Mouse (Mus musculus): ENCODE data around the gene Lrrc9.
A peak's percentile ranks its signal among the peaks of the same experiment; 100 is the strongest.

The Lrrc9 gene

GRCm38 (mm10) chr12:72467789-72468188 is 26.1 kb downstream of the Lrrc9 start:
- DNase-seq (ENCODE audit: low spot score in 2 of 2), result no peak

GRCm38 (mm10) chr12:72476773-72477450 is 35.2 kb downstream of the Lrrc9 start:
- DNase-seq (ENCODE audit: low spot score in 2 of 2), result no peak

- DNase-seq (ENCODE audit: low spot score in 2 of 2), result no peak
Measured at GRCm38 (mm10) chr12:72482226-72482625, 40.6 kb downstream of the Lrrc9 start.

GRCm38 (mm10) chr12:72484872-72485271 is 43.2 kb downstream of the Lrrc9 start:
- no peak for DNase-seq (ENCODE audit: low spot score in 2 of 2)

- DNase-seq (ENCODE audit: low spot score in 2 of 2), result no peak
Measured at GRCm38 (mm10) chr12:72487498-72487897, 45.8 kb downstream of the Lrrc9 start.

GRCm38 (mm10) chr12:72489995-72490394 is 48.3 kb downstream of the Lrrc9 start:
- DNase-seq (ENCODE audit: low spot score in 2 of 2), result no peak

- DNase-seq (ENCODE audit: low spot score in 2 of 2), result no peak
Measured at GRCm38 (mm10) chr12:72491063-72491719, 49.5 kb downstream of the Lrrc9 start.

GRCm38 (mm10) chr12:72496866-72497600 is 55.4 kb downstream of the Lrrc9 start:
- DNase-seq (ENCODE audit: low spot score in 2 of 2), result no peak

- DNase-seq (ENCODE audit: low spot score in 2 of 2), result no peak
Measured at GRCm38 (mm10) chr12:72509606-72510005, 67.9 kb downstream of the Lrrc9 start.

GRCm38 (mm10) chr12:72515446-72515845 is 73.8 kb downstream of the Lrrc9 start:
- no peak for DNase-seq (ENCODE audit: low spot score in 2 of 2)

GRCm38 (mm10) chr12:72518114-72518728 is 76.6 kb downstream of the Lrrc9 start:
- no peak for DNase-seq (ENCODE audit: low spot score in 2 of 2)

GRCm38 (mm10) chr12:72519352-72519751 is 77.7 kb downstream of the Lrrc9 start:
- no peak for DNase-seq (ENCODE audit: low spot score in 2 of 2)

- no peak for DNase-seq (ENCODE audit: low spot score in 2 of 2)
Measured at GRCm38 (mm10) chr12:72519855-72520254, 78.2 kb downstream of the Lrrc9 start.

GRCm38 (mm10) chr12:72520645-72521044 is 79.0 kb downstream of the Lrrc9 start:
- DNase-seq (ENCODE audit: low spot score in 2 of 2), result peak; percentile 38 to 53

- DNase-seq (ENCODE audit: low spot score in 2 of 2), result no peak
Measured at GRCm38 (mm10) chr12:72525588-72525987, 83.9 kb downstream of the Lrrc9 start.

- DNase-seq (ENCODE audit: low spot score in 2 of 2), result no peak
Measured at GRCm38 (mm10) chr12:72532303-72532702, 90.6 kb downstream of the Lrrc9 start.

GRCm38 (mm10) chr12:72533986-72534385 is 92.3 kb downstream of the Lrrc9 start:
- no peak for DNase-seq (ENCODE audit: low spot score in 2 of 2)

GRCm38 (mm10) chr12:72535599-72535998 is 93.9 kb downstream of the Lrrc9 start:
- DNase-seq (ENCODE audit: low spot score in 2 of 2), result no peak

- DNase-seq (ENCODE audit: low spot score in 2 of 2), result peak; percentile 90 to 92
Measured at GRCm38 (mm10) chr12:72536021-72536597, 94.4 kb downstream of the Lrrc9 start, which contains the start of gene Pcnx4. Gene Pcnx4 (plus strand): TSS chr12:72536383.

- no peak for DNase-seq (ENCODE audit: low spot score in 2 of 2)
Measured at GRCm38 (mm10) chr12:72538571-72538970, 96.9 kb downstream of the Lrrc9 start.

GRCm38 (mm10) chr12:72554347-72554746 is 112.7 kb downstream of the Lrrc9 start:
- no peak for DNase-seq (ENCODE audit: low spot score in 2 of 2)

GRCm38 (mm10) chr12:72564281-72564795 is 122.7 kb downstream of the Lrrc9 start:
- no peak for DNase-seq (ENCODE audit: low spot score in 2 of 2)

Measured in natural killer cell, adult 2 months (primary cell).